Mouse (Mus musculus) G1E (cell line): Measurements from ENCODE around the gene Asic4.
A peak's percentile ranks its signal among the peaks of the same experiment; 100 is the strongest.

Source experiments
- CTCF ChIP-seq: IDR thresholded peaks from 2 replicates; pipeline ENCODE4 v1.5.1; 2012; ENCODE audit warnings: low read depth, low read length, inconsistent platforms, mixed read lengths
- GATA1 ChIP-seq: IDR thresholded peaks from 2 replicates; pipeline ENCODE4 v1.6.1; 2012; ENCODE audit warnings: borderline replicate concordance, low read length, inconsistent platforms, mixed read lengths
- TAL1 ChIP-seq: conservative IDR thresholded peaks from 2 replicates; pipeline ENCODE4 v1.6.1; 2012; ENCODE audit warnings: low read depth, low read length, inconsistent platforms, mixed read lengths

DNA sequence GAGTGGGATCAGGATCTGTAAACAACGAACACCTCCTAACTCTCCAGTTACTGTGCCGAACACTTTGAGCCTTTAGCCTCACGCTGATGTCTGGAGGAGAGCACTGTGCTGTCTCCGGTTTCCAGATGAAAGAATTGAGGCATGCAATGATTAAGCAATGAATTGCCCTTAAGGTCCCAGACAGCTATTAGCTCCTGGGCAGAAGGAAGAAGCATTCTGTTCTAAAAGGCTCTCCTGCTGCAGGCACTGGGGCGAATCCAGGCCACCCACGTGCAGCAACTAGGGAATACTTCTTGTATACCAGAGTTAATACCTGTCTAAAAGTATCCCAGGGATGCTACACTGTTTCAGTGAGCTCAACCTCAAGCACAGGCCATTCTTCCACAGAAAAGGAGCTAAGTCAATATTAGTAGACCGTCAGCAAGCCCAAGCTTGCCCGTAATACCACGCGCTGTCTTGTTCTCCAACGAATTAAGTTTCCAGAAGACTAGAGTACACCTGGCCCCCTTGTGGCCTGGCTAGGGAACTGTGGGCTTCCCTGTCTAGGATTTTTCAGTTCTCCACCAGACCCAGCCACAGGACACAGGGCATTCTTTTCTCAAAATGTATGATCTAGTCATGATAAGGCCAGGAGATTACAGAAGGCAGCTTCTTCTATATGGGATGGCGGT lies 44.8 kb downstream of the Asic4 start:
- TF ChIP-seq CTCF: peak; percentile 88
- no peak for TF ChIP-seq GATA1
- TF ChIP-seq TAL1: no peak
